Mouse (Mus musculus) liver, embryonic 13.5 days (tissue): ENCODE measurements around the gene Sdc4. TPM values are rescaled to one million over a fixed set of nuclear protein-coding genes. Genes with fewer than 3 reads are reported as not detected.

ENCODE experiments used
- ATAC-seq: fragments of 200-750 bp; cut with Nextera tagmentation; 2 replicates; pipeline ENCODE4 v1.8.0; 2017; ENCODE audit warnings: low read depth, mild to moderate bottlenecking, moderate number of reproducible peaks, moderate library complexity
- DNase-seq: peaks from one replicate; pipeline ENCODE4 v3.0.0; 2022
- H3K27ac ChIP-seq: fragments of 300-500 bp; sonication (generic); 2 replicates; pipeline ENCODE4 v1.5.1; 2015; ENCODE audit warnings: moderate library complexity, mild to moderate bottlenecking, inconsistent platforms
- H3K27me3 ChIP-seq: fragments of 300-500 bp; sonication (generic); 2 replicates; pipeline ENCODE4 v1.6.1; 2015; ENCODE audit warnings: mild to moderate bottlenecking, inconsistent platforms
- H3K36me3 ChIP-seq: fragments of 300-500 bp; sonication (generic); 2 replicates; pipeline ENCODE4 v1.6.1; 2015; ENCODE audit warnings: mild to moderate bottlenecking, inconsistent platforms
- H3K4me1 ChIP-seq: fragments of 300-500 bp; sonication (generic); replicated peaks from 2 replicates; pipeline ENCODE4 v1.6.1; 2015; ENCODE audit warnings: inconsistent platforms
- H3K4me2 ChIP-seq: fragments of 300-500 bp; sonication (generic); 2 replicates; pipeline ENCODE4 v1.6.1; 2015; ENCODE audit warnings: inconsistent platforms, mild to moderate bottlenecking, moderate library complexity
- H3K4me3 ChIP-seq: fragments of 300-500 bp; sonication (generic); replicated peaks from 2 replicates; pipeline ENCODE4 v1.5.1; 2015; ENCODE audit warnings: mild to moderate bottlenecking, inconsistent platforms
- H3K9ac ChIP-seq: fragments of 300-500 bp; sonication (generic); 2 replicates; pipeline ENCODE4 v1.6.1; 2015; ENCODE audit warnings: mild to moderate bottlenecking, inconsistent platforms
- H3K9me3 ChIP-seq: fragments of 300-500 bp; sonication (generic); replicated peaks from 2 replicates; pipeline ENCODE4 v1.6.1; 2016; ENCODE audit warnings: inconsistent platforms
- WGBS: fragments of 180-500 bp; shearing (Covaris S2); methylation state at CpG from one replicate; pipeline ENCODE4 v1.1.7; 2015; ENCODE audit not compliant: insufficient replicate concordance; 5-methylcytosine and 5-hydroxymethylcytosine counted together
- polyA plus RNA-seq: library from polyadenylated mRNA; unstranded; fragments of >200 nt; fragmentation: Nextera tagmentation; extraction: Ambion mirVana; gene quantifications from 2 replicates; pipeline ENCODE4 v1.2.1, GENCODE M21; 2015

Gene Sdc4
- polyA plus RNA-seq = 33.6 and 37.0 TPM in 2 replicates

- ATAC-seq (no peak), DNase-seq (no peak)
- peak within 1 kb of the TSS; percentile 58 for H3K4me3 ChIP-seq
- peaks cover 17% of the 10 kb centered on the region for H3K4me1 ChIP-seq
- H3K9ac ChIP-seq = peak within 1 kb of the TSS; percentile 68
- H3K4me2 ChIP-seq = peak within 1 kb of the TSS; percentile 45
- H3K27me3 ChIP-seq = peaks cover 53% of the 10 kb centered on the region
- H3K9me3 ChIP-seq = no peaks in the 10 kb centered on the region
- H3K36me3 ChIP-seq = no peaks in the 10 kb centered on the region
- 12% methylated on average over 18 of the region's 18 CpGs for WGBS
- H3K27ac ChIP-seq = peak within 1 kb of the TSS; percentile 13; the same call in 1 of the 2 replicates
Measured at GRCm38 (mm10) chr2:164443460-164444000, at the start of gene Sdc4. Gene Sdc4, minus strand, starts transcription at chr2:164443887.

GRCm38 (mm10) chr2:164487812-164488211 lies 44.1 kb upstream of the Sdc4 start:
- H3K4me2 ChIP-seq = no peak overlapping the region
- H3K4me3 ChIP-seq = no peak overlapping the region
- no peaks in the 10 kb centered on the region for H3K9me3 ChIP-seq
- 0 out of 2 replicates have a peak, but pooled peaks cover 10% of the 10 kb centered on the region for H3K4me1 ChIP-seq
- WGBS = 49% methylated on average over 9 of the region's 9 CpGs
- ATAC-seq (no peak), DNase-seq (no peak)
- H3K27ac ChIP-seq = no peak overlapping the region
- no peak overlapping the region for H3K9ac ChIP-seq
- peaks cover 5% of the 10 kb centered on the region; the same call in 1 of the 2 replicates for H3K36me3 ChIP-seq
- peaks cover 57% of the 10 kb centered on the region for H3K27me3 ChIP-seq

- ATAC-seq = no peak
Measured at GRCm38 (mm10) chr2:164487115-164487527, 43.4 kb upstream of the Sdc4 start.

GRCm38 (mm10) chr2:164486258-164487114 lies 42.8 kb upstream of the Sdc4 start:
- H3K4me2 ChIP-seq = peak overlapping the region; percentile 71
- H3K27ac ChIP-seq = no peak overlapping the region
- DNase-seq (no peak), ATAC-seq (peak; percentile 41; the same call in 1 of the 2 replicates)
- 1% methylated on average over 86 of the region's 90 CpGs for WGBS
- no peaks in the 10 kb centered on the region for H3K9me3 ChIP-seq
- H3K4me1 ChIP-seq = 0 out of 2 replicates have a peak, but pooled peaks cover 10% of the 10 kb centered on the region
- peaks cover 5% of the 10 kb centered on the region; the same call in 1 of the 2 replicates for H3K36me3 ChIP-seq
- peak overlapping the region; percentile 59 for H3K9ac ChIP-seq
- H3K27me3 ChIP-seq = peaks cover 57% of the 10 kb centered on the region
- peak overlapping the region; percentile 61 for H3K4me3 ChIP-seq

More at GRCm38 (mm10) chr2:164487115-164487527, 43.4 kb upstream of the Sdc4 start:
- DNase-seq = no peak
- 0 out of 2 replicates have a peak, but pooled peaks cover 10% of the 10 kb centered on the region for H3K4me1 ChIP-seq
- H3K27ac ChIP-seq = no peak overlapping the region
- H3K9ac ChIP-seq = peak overlapping the region; percentile 59; the same call in 1 of the 2 replicates
- H3K4me2 ChIP-seq = peak overlapping the region; percentile 71
- H3K27me3 ChIP-seq = peaks cover 57% of the 10 kb centered on the region
- peaks cover 5% of the 10 kb centered on the region; the same call in 1 of the 2 replicates for H3K36me3 ChIP-seq
- H3K4me3 ChIP-seq = peak overlapping the region; percentile 61
- WGBS = 11% methylated on average over 11 of the region's 11 CpGs
- H3K9me3 ChIP-seq = no peaks in the 10 kb centered on the region

- peaks cover 57% of the 10 kb centered on the region for H3K27me3 ChIP-seq
- ATAC-seq (peak; percentile 50; the same call in 1 of the 2 replicates), DNase-seq (no peak)
- no peaks in the 10 kb centered on the region for H3K9me3 ChIP-seq
- WGBS = 4% methylated on average over 26 of the region's 26 CpGs
- peak within 1 kb of the TSS; percentile 59 for H3K9ac ChIP-seq
- no peak within 1 kb of the TSS for H3K27ac ChIP-seq
- H3K4me2 ChIP-seq = peak within 1 kb of the TSS; percentile 71
- 0 out of 2 replicates have a peak, but pooled peaks cover 10% of the 10 kb centered on the region for H3K4me1 ChIP-seq
- H3K4me3 ChIP-seq = peak within 1 kb of the TSS; percentile 61
- peaks cover 5% of the 10 kb centered on the region; the same call in 1 of the 2 replicates for H3K36me3 ChIP-seq
Measured at GRCm38 (mm10) chr2:164485681-164486257, 42.1 kb upstream of the Sdc4 start, which contains the start of gene Dbndd2. Gene Dbndd2, plus strand, starts transcription at chr2:164486106.

GRCm38 (mm10) chr2:164473624-164474023 lies 29.9 kb upstream of the Sdc4 start, which contains the start of gene Trp53tg5:
Gene Trp53tg5, minus strand, starts transcription at chr2:164473724.
- no peak within 1 kb of the TSS for H3K4me3 ChIP-seq
- H3K9ac ChIP-seq = no peak within 1 kb of the TSS
- no peak within 1 kb of the TSS for H3K27ac ChIP-seq
- no peaks in the 10 kb centered on the region for H3K36me3 ChIP-seq
- H3K27me3 ChIP-seq = no peaks in the 10 kb centered on the region
- WGBS = 74% methylated on average over 6 of the region's 6 CpGs
- no peak within 1 kb of the TSS for H3K4me2 ChIP-seq
- H3K4me1 ChIP-seq = no peaks in the 10 kb centered on the region
- DNase-seq (no peak), ATAC-seq (no peak)
- H3K9me3 ChIP-seq = no peaks in the 10 kb centered on the region

GRCm38 (mm10) chr2:164470254-164470653 lies 26.6 kb upstream of the Sdc4 start:
- DNase-seq (no peak), ATAC-seq (no peak)
- H3K36me3 ChIP-seq = peaks cover 3% of the 10 kb centered on the region; the same call in 1 of the 2 replicates
- H3K27ac ChIP-seq = no peak overlapping the region
- H3K9me3 ChIP-seq = no peaks in the 10 kb centered on the region
- no peak overlapping the region for H3K4me3 ChIP-seq
- no peak overlapping the region for H3K4me2 ChIP-seq
- H3K27me3 ChIP-seq = no peaks in the 10 kb centered on the region
- 19% methylated on average over 10 of the region's 10 CpGs for WGBS
- H3K4me1 ChIP-seq = peaks cover 19% of the 10 kb centered on the region
- no peak overlapping the region for H3K9ac ChIP-seq

- ATAC-seq (peak; percentile 76), DNase-seq (no peak)
- H3K4me2 ChIP-seq = no peak overlapping the region
- H3K9me3 ChIP-seq = no peaks in the 10 kb centered on the region
- H3K4me3 ChIP-seq = no peak overlapping the region
- no peaks in the 10 kb centered on the region for H3K27me3 ChIP-seq
- H3K27ac ChIP-seq = no peak overlapping the region
- peaks cover 41% of the 10 kb centered on the region for H3K4me1 ChIP-seq
- peaks cover 26% of the 10 kb centered on the region for H3K36me3 ChIP-seq
- WGBS = 52% methylated on average over 5 of the region's 5 CpGs
- no peak overlapping the region for H3K9ac ChIP-seq
Measured at GRCm38 (mm10) chr2:164466787-164467186, 23.1 kb upstream of the Sdc4 start.

- Histone ChIP-seq H3K4me3 (no peak overlapping the region), H3K27ac (no peak overlapping the region), H3K9ac (no peak overlapping the region), H3K4me2 (no peak overlapping the region), H3K4me1 (peaks cover 44% of the 10 kb centered on the region), H3K36me3 (peaks cover 26% of the 10 kb centered on the region), H3K9me3 (no peaks in the 10 kb centered on the region), H3K27me3 (no peaks in the 10 kb centered on the region)
- ATAC-seq (no peak), DNase-seq (no peak)
Measured at GRCm38 (mm10) chr2:164465161-164465560, 21.5 kb upstream of the Sdc4 start.

- peak within 1 kb of the TSS; percentile 91 for H3K4me3 ChIP-seq
- peak within 1 kb of the TSS; percentile 84 for H3K9ac ChIP-seq
- WGBS = under 1% methylated on average over 75 of the region's 79 CpGs
- DNase-seq (peak; percentile 93), ATAC-seq (peak; percentile 98)
- H3K9me3 ChIP-seq = no peaks in the 10 kb centered on the region
- peaks cover 42% of the 10 kb centered on the region for H3K4me1 ChIP-seq
- H3K36me3 ChIP-seq = peaks cover 23% of the 10 kb centered on the region
- no peaks in the 10 kb centered on the region for H3K27me3 ChIP-seq
- H3K4me2 ChIP-seq = peak within 1 kb of the TSS; percentile 91
- H3K27ac ChIP-seq = peak within 1 kb of the TSS; percentile 72
Measured at GRCm38 (mm10) chr2:164460745-164461551, 17.3 kb upstream of the Sdc4 start, which contains the start of gene Gm20458. Gene Gm20458, plus strand, starts transcription at chr2:164460967.
